Mouse (Mus musculus): Measurements from ENCODE around the gene Scnn1b. TPM values are rescaled to one million over a fixed set of nuclear protein-coding genes. Genes with fewer than 3 reads are reported as not detected.

The Scnn1b gene
- not detected in 2 replicates for polyA plus RNA-seq (2016; fragmentation: Nextera tagmentation; extraction: Ambion mirVana)

GRCm38 (mm10) chr7:121864858-121865585, at the start of gene Scnn1b:
TSS of gene Scnn1b (plus strand) at chr7:121865038.
- peaks cover 10% of the 10 kb centered on the region for H3K4me1 ChIP-seq
- no peaks in the 10 kb centered on the region for H3K36me3 ChIP-seq
- H3K27ac ChIP-seq: no peak within 1 kb of the TSS
- DNase-seq (ENCODE audit: low spot score): no peak
- no peaks in the 10 kb centered on the region for H3K9me3 ChIP-seq (replicated peaks)
- peak within 1 kb of the TSS; percentile 44 for H3K4me3 ChIP-seq
- H3K27me3 ChIP-seq (ENCODE audit: low read depth, poor library complexity, severe bottlenecking): peaks cover 47% of the 10 kb centered on the region
- WGBS: 2% methylated on average over 37 of the region's 42 CpGs

- WGBS: 94% methylated on average over 6 of the region's 6 CpGs
- no peaks in the 10 kb centered on the region for H3K27me3 ChIP-seq (ENCODE audit: low read depth, poor library complexity, severe bottlenecking)
Measured at GRCm38 (mm10) chr7:121821632-121822031, 43.2 kb upstream of the Scnn1b start.

GRCm38 (mm10) chr7:121828481-121828880, 36.4 kb upstream of the Scnn1b start:
- Histone ChIP-seq H3K27ac (no peak overlapping the region), H3K4me3 (no peak overlapping the region), H3K36me3 (no peaks in the 10 kb centered on the region), H3K4me1 (no peaks in the 10 kb centered on the region), H3K27me3 (ENCODE audit: low read depth, poor library complexity, severe bottlenecking) (no peaks in the 10 kb centered on the region), H3K9me3 (replicated peaks) (no peaks in the 10 kb centered on the region)
- WGBS: 90% methylated on average over 1 of the region's 1 CpGs
- DNase-seq (ENCODE audit: low spot score): no peak

More at GRCm38 (mm10) chr7:121821632-121822031, 43.2 kb upstream of the Scnn1b start:
- no peak overlapping the region for H3K27ac ChIP-seq
- DNase-seq (ENCODE audit: low spot score): no peak
- H3K4me1 ChIP-seq: no peaks in the 10 kb centered on the region
- H3K36me3 ChIP-seq: no peaks in the 10 kb centered on the region
- H3K4me3 ChIP-seq: no peak overlapping the region
- H3K9me3 ChIP-seq (replicated peaks): no peaks in the 10 kb centered on the region

GRCm38 (mm10) chr7:121835392-121835791, 29.4 kb upstream of the Scnn1b start:
- no peak overlapping the region for H3K27ac ChIP-seq
- no peak overlapping the region for H3K4me3 ChIP-seq
- DNase-seq (ENCODE audit: low spot score): no peak
- H3K36me3 ChIP-seq: no peaks in the 10 kb centered on the region
- H3K9me3 ChIP-seq (replicated peaks): no peaks in the 10 kb centered on the region
- H3K4me1 ChIP-seq: no peaks in the 10 kb centered on the region
- H3K27me3 ChIP-seq (ENCODE audit: low read depth, poor library complexity, severe bottlenecking): no peaks in the 10 kb centered on the region
- 86% methylated on average over 7 of the region's 7 CpGs for WGBS

- H3K27me3 ChIP-seq (ENCODE audit: low read depth, poor library complexity, severe bottlenecking): no peaks in the 10 kb centered on the region
- no peaks in the 10 kb centered on the region for H3K4me1 ChIP-seq
- no peaks in the 10 kb centered on the region for H3K36me3 ChIP-seq
- WGBS: 92% methylated on average over 7 of the region's 7 CpGs
- no peak for DNase-seq (ENCODE audit: low spot score)
- H3K27ac ChIP-seq: no peak overlapping the region
- no peaks in the 10 kb centered on the region for H3K9me3 ChIP-seq (replicated peaks)
- no peak overlapping the region for H3K4me3 ChIP-seq
Measured at GRCm38 (mm10) chr7:121836827-121837226, 28.0 kb upstream of the Scnn1b start.

GRCm38 (mm10) chr7:121840810-121841209, 24.0 kb upstream of the Scnn1b start:
- no peak overlapping the region for H3K27ac ChIP-seq
- WGBS: 72% methylated on average over 7 of the region's 7 CpGs
- no peak for DNase-seq (ENCODE audit: low spot score)
- H3K27me3 ChIP-seq (ENCODE audit: low read depth, poor library complexity, severe bottlenecking): no peaks in the 10 kb centered on the region
- no peaks in the 10 kb centered on the region for H3K4me1 ChIP-seq
- no peaks in the 10 kb centered on the region for H3K9me3 ChIP-seq (replicated peaks)
- no peak overlapping the region for H3K4me3 ChIP-seq
- no peaks in the 10 kb centered on the region for H3K36me3 ChIP-seq

- H3K27me3 ChIP-seq (ENCODE audit: low read depth, poor library complexity, severe bottlenecking): no peaks in the 10 kb centered on the region
- WGBS: 84% methylated on average over 6 of the region's 6 CpGs
- H3K27ac ChIP-seq: no peak overlapping the region
Measured at GRCm38 (mm10) chr7:121842234-121842633, 22.6 kb upstream of the Scnn1b start.

GRCm38 (mm10) chr7:121845964-121846363, 18.9 kb upstream of the Scnn1b start:
- H3K4me1 ChIP-seq: no peaks in the 10 kb centered on the region
- no peaks in the 10 kb centered on the region for H3K27me3 ChIP-seq (ENCODE audit: low read depth, poor library complexity, severe bottlenecking)
- no peak overlapping the region for H3K27ac ChIP-seq
- no peaks in the 10 kb centered on the region for H3K36me3 ChIP-seq
- DNase-seq (ENCODE audit: low spot score): no peak
- WGBS: 80% methylated on average over 6 of the region's 6 CpGs
- no peak overlapping the region for H3K4me3 ChIP-seq
- no peaks in the 10 kb centered on the region for H3K9me3 ChIP-seq (replicated peaks)

More at GRCm38 (mm10) chr7:121842234-121842633, 22.6 kb upstream of the Scnn1b start:
- no peaks in the 10 kb centered on the region for H3K36me3 ChIP-seq
- no peaks in the 10 kb centered on the region for H3K4me1 ChIP-seq
- H3K4me3 ChIP-seq: no peak overlapping the region
- no peak for DNase-seq (ENCODE audit: low spot score)
- H3K9me3 ChIP-seq (replicated peaks): no peaks in the 10 kb centered on the region

- Histone ChIP-seq H3K9me3 (replicated peaks) (no peaks in the 10 kb centered on the region), H3K4me3 (no peak overlapping the region), H3K27ac (no peak overlapping the region), H3K27me3 (ENCODE audit: low read depth, poor library complexity, severe bottlenecking) (no peaks in the 10 kb centered on the region), H3K4me1 (no peaks in the 10 kb centered on the region), H3K36me3 (no peaks in the 10 kb centered on the region)
- DNase-seq (ENCODE audit: low spot score): no peak
- WGBS: 78% methylated on average over 9 of the region's 9 CpGs
Measured at GRCm38 (mm10) chr7:121848537-121849168, 16.2 kb upstream of the Scnn1b start.

- 90% methylated on average over 11 of the region's 11 CpGs for whole genome bisulfite sequencing
Measured at GRCm38 (mm10) chr7:121857177-121857884, 7.5 kb upstream of the Scnn1b start.

GRCm38 (mm10) chr7:121858939-121859338, 5.9 kb upstream of the Scnn1b start:
- peaks cover 16% of the 10 kb centered on the region for H3K27me3 ChIP-seq (ENCODE audit: low read depth, poor library complexity, severe bottlenecking)
- DNase-seq (ENCODE audit: low spot score): no peak
- H3K4me1 ChIP-seq: no peaks in the 10 kb centered on the region
- WGBS: 85% methylated on average over 8 of the region's 8 CpGs
- H3K4me3 ChIP-seq: no peak overlapping the region
- H3K9me3 ChIP-seq (replicated peaks): no peaks in the 10 kb centered on the region
- H3K27ac ChIP-seq: no peak overlapping the region
- no peaks in the 10 kb centered on the region for H3K36me3 ChIP-seq

More at GRCm38 (mm10) chr7:121857177-121857884, 7.5 kb upstream of the Scnn1b start:
- Histone ChIP-seq H3K4me1 (no peaks in the 10 kb centered on the region), H3K4me3 (no peak overlapping the region), H3K36me3 (no peaks in the 10 kb centered on the region), H3K9me3 (replicated peaks) (no peaks in the 10 kb centered on the region), H3K27ac (no peak overlapping the region), H3K27me3 (ENCODE audit: low read depth, poor library complexity, severe bottlenecking) (peaks cover under 1% of the 10 kb centered on the region; the same call in 1 of the 2 replicates)
- no peak for DNase-seq (ENCODE audit: low spot score)

- no peak overlapping the region for H3K4me3 ChIP-seq
- DNase-seq (ENCODE audit: low spot score): no peak
Measured at GRCm38 (mm10) chr7:121871631-121872030, 6.8 kb downstream of the Scnn1b start.

GRCm38 (mm10) chr7:121873998-121874397, 9.2 kb downstream of the Scnn1b start:
- Histone ChIP-seq H3K27me3 (ENCODE audit: low read depth, poor library complexity, severe bottlenecking) (no peaks in the 10 kb centered on the region), H3K4me3 (no peak overlapping the region), H3K27ac (no peak overlapping the region), H3K36me3 (no peaks in the 10 kb centered on the region), H3K4me1 (peaks cover 5% of the 10 kb centered on the region; the same call in 1 of the 2 replicates), H3K9me3 (replicated peaks) (no peaks in the 10 kb centered on the region)
- no peak for DNase-seq (ENCODE audit: low spot score)
- 41% methylated on average over 3 of the region's 3 CpGs for WGBS

More at GRCm38 (mm10) chr7:121871631-121872030, 6.8 kb downstream of the Scnn1b start:
- no peak overlapping the region for H3K27ac ChIP-seq
- H3K9me3 ChIP-seq (replicated peaks): no peaks in the 10 kb centered on the region
- no peaks in the 10 kb centered on the region for H3K36me3 ChIP-seq
- 86% methylated on average over 3 of the region's 3 CpGs for WGBS
- peaks cover 4% of the 10 kb centered on the region for H3K27me3 ChIP-seq (ENCODE audit: low read depth, poor library complexity, severe bottlenecking)
- H3K4me1 ChIP-seq: peaks cover 5% of the 10 kb centered on the region; the same call in 1 of the 2 replicates

All from limb, embryonic 10.5 days (tissue).